Mouse (Mus musculus): ENCODE data around the gene Il20rb.

Il20rb gene

GRCm38 (mm10) chr9:100470228-100470627 lies 16.4 kb downstream of the Il20rb start:
- no peak for DNase-seq

- DNase-seq, result no peak
Observed at GRCm38 (mm10) chr9:100469681-100470080, 16.9 kb downstream of the Il20rb start.

GRCm38 (mm10) chr9:100468151-100468550 lies 18.4 kb downstream of the Il20rb start:
- DNase-seq, result no peak

- peak; percentile 92 for DNase-seq
Observed at GRCm38 (mm10) chr9:100467653-100468052, 18.9 kb downstream of the Il20rb start.

GRCm38 (mm10) chr9:100466743-100467142 lies 19.8 kb downstream of the Il20rb start:
- DNase-seq, result peak; percentile 41

GRCm38 (mm10) chr9:100465988-100466387 lies 20.6 kb downstream of the Il20rb start:
- DNase-seq, result no peak

GRCm38 (mm10) chr9:100465380-100465779 lies 21.2 kb downstream of the Il20rb start:
- DNase-seq, result no peak

GRCm38 (mm10) chr9:100463771-100464170 lies 22.8 kb downstream of the Il20rb start:
- DNase-seq, result no peak

GRCm38 (mm10) chr9:100462098-100462497 lies 24.5 kb downstream of the Il20rb start:
- peak; percentile 45 for DNase-seq

GRCm38 (mm10) chr9:100461671-100462070 lies 24.9 kb downstream of the Il20rb start:
- peak; percentile 89 for DNase-seq

GRCm38 (mm10) chr9:100460203-100460602 lies 26.4 kb downstream of the Il20rb start:
- DNase-seq, result no peak

- DNase-seq, result no peak
Observed at GRCm38 (mm10) chr9:100457971-100458681, 28.5 kb downstream of the Il20rb start.

GRCm38 (mm10) chr9:100454664-100454993 lies 32.0 kb downstream of the Il20rb start:
- DNase-seq, result no peak

- peak; percentile 93 for DNase-seq
Observed at GRCm38 (mm10) chr9:100453944-100454663, 32.5 kb downstream of the Il20rb start.

- DNase-seq, result peak; percentile 58
Observed at GRCm38 (mm10) chr9:100452432-100452831, 34.2 kb downstream of the Il20rb start.

- peak; percentile 87 for DNase-seq
Observed at GRCm38 (mm10) chr9:100446059-100446686, 40.4 kb downstream of the Il20rb start.

GRCm38 (mm10) chr9:100440111-100440790 lies 46.3 kb downstream of the Il20rb start:
- DNase-seq, result peak; percentile 81

- peak; percentile 66 for DNase-seq
Observed at GRCm38 (mm10) chr9:100439481-100439880, 47.1 kb downstream of the Il20rb start.

- no peak for DNase-seq
Observed at GRCm38 (mm10) chr9:100438994-100439393, 47.6 kb downstream of the Il20rb start.

- DNase-seq, result no peak
Observed at GRCm38 (mm10) chr9:100436865-100437595, 49.6 kb downstream of the Il20rb start.

- no peak for DNase-seq
Observed at GRCm38 (mm10) chr9:100431355-100431754, 55.2 kb downstream of the Il20rb start.

- no peak for DNase-seq
Observed at GRCm38 (mm10) chr9:100430911-100431310, 55.7 kb downstream of the Il20rb start.

GRCm38 (mm10) chr9:100419644-100420043 lies 66.9 kb downstream of the Il20rb start:
- DNase-seq, result no peak
